15 mouse cellular contexts compared by ENCODE assay signal in genomic region chr8:113656154-113656553, GRCm38 (mm10). TPM values are rescaled to one million over a fixed set of nuclear protein-coding genes. Genes with fewer than 3 reads are reported as not detected.
DNase-seq lines count a peak whose midpoint lies in the region; ATAC-seq and TF ChIP-seq lines count a peak whose summit lies in the region.
"Had no signal": no experiment of that assay in that cellular context is flagged by ENCODE, and none has a peak within 500 bp of the region (broad histone marks: within the 10 kb centered on the region; RNA-seq: fewer than 3 reads in every experiment).

No protein-coding gene starts in this region.

- TF ChIP-seq CTCF in bone marrow macrophage, adult 2 months (IDR thresholded peaks at IDR 0.05; ENCODE audit: low read depth, low read length) = no peak

- no peak for TF ChIP-seq POLR2A in bone marrow macrophage, adult 2 months (IDR thresholded peaks at IDR 0.05; ENCODE audit: borderline replicate concordance, low read depth, low read length)

- ATAC-seq in liver, embryonic 16.5 days (ENCODE audit: low read depth) = peak; percentile 37; the same call in 1 of the 2 replicates
- ATAC-seq in midbrain, embryonic 15.5 days (replicated peaks) = no peak

- 53% methylated on average over 5 of the region's 5 CpGs for WGBS in liver, embryonic 16.5 days (ENCODE audit: insufficient replicate concordance)
- WGBS in midbrain, embryonic 15.5 days = 89% methylated on average over 5 of the region's 5 CpGs

- 0 out of 2 replicates have a peak overlapping the region, but pooled peaks have one; percentile 21 for H3K4me3 ChIP-seq in bone marrow macrophage, adult 2 months (ENCODE audit: insufficient read depth, low read length)
- no peak overlapping the region for H3K4me3 ChIP-seq in liver, embryonic 16.5 days (ENCODE audit: low read depth, low read length)
- no peak overlapping the region for H3K4me3 ChIP-seq in midbrain, embryonic 15.5 days
- H3K4me3 ChIP-seq: limb, embryonic 13.5 days had no signal

- H3K9me3 ChIP-seq in liver, embryonic 16.5 days (replicated peaks; ENCODE audit: control insufficient read depth, low read length) = no peaks in the 10 kb centered on the region
- H3K9me3 ChIP-seq in midbrain, embryonic 15.5 days = no peaks in the 10 kb centered on the region
- H3K9me3 ChIP-seq: limb, embryonic 13.5 days had no signal

- peak overlapping the region; percentile 52 for H3K27ac ChIP-seq in bone marrow macrophage, adult 2 months (ENCODE audit: insufficient read depth, low read depth, low read length)
- no peak overlapping the region for H3K27ac ChIP-seq in liver, embryonic 16.5 days (ENCODE audit: low read length)
- H3K27ac ChIP-seq in midbrain, embryonic 15.5 days = no peak overlapping the region
- H3K27ac ChIP-seq: limb, embryonic 13.5 days; macrophage had no signal

- H3K4me1 ChIP-seq in bone marrow macrophage, adult 2 months (ENCODE audit: control insufficient read depth, insufficient read depth, low read length) = peaks cover 19% of the 10 kb centered on the region
- no peaks in the 10 kb centered on the region for H3K4me1 ChIP-seq in liver, embryonic 16.5 days (ENCODE audit: control insufficient read depth, low read depth, low read length)
- no peaks in the 10 kb centered on the region for H3K4me1 ChIP-seq in midbrain, embryonic 15.5 days
- H3K4me1 ChIP-seq: limb, embryonic 13.5 days had no signal

- H3K9ac ChIP-seq in liver, embryonic 16.5 days (ENCODE audit: low read depth, low read length) = no peak overlapping the region
- H3K9ac ChIP-seq in midbrain, embryonic 15.5 days = no peak overlapping the region
- H3K9ac ChIP-seq: limb, embryonic 13.5 days had no signal

- peak; percentile 25 for DNase-seq in lung, postnatal 36 days
- DNase-seq in lung, postnatal 14 days = no peak
- no peak for DNase-seq in testis, postnatal 10 days (ENCODE audit: low spot score)
- DNase-seq in ovary, postnatal 10 days (ENCODE audit: low spot score) = no peak
- DNase-seq: adrenal gland, postnatal 36 days; cerebellum, adult 11-12 months; heart, postnatal 10 days; kidney, postnatal 4 days; thymus, adult 18-20 months had no signal

- no peaks in the 10 kb centered on the region for H3K36me3 ChIP-seq in liver, embryonic 16.5 days (ENCODE audit: control insufficient read depth, insufficient read depth)
- no peaks in the 10 kb centered on the region for H3K36me3 ChIP-seq in midbrain, embryonic 15.5 days (replicated peaks)
- H3K36me3 ChIP-seq: limb, embryonic 13.5 days had no signal

- no peak overlapping the region for H3K4me2 ChIP-seq in liver, embryonic 16.5 days (ENCODE audit: low read depth, low read length)
- no peak overlapping the region for H3K4me2 ChIP-seq in midbrain, embryonic 15.5 days
- H3K4me2 ChIP-seq: limb, embryonic 13.5 days had no signal

- H3K27me3 ChIP-seq in liver, embryonic 16.5 days (ENCODE audit: control insufficient read depth, insufficient read depth, low read depth, low read length) = no peaks in the 10 kb centered on the region
- H3K27me3 ChIP-seq in midbrain, embryonic 15.5 days (replicated peaks) = no peaks in the 10 kb centered on the region

RNA-seq across cellular contexts. Expression of gene Syce1l, which starts 13.1 kb away (rescaled TPM):
- not detected in 2 replicates for polyA plus RNA-seq in bone marrow macrophage, adult 2 months (2012; ENCODE audit: insufficient read depth, insufficient read length, missing spikeins)
- not detected in 2 replicates for polyA plus RNA-seq in liver, embryonic 16.5 days (2015; fragmentation: Nextera tagmentation; extraction: Ambion mirVana)
- polyA plus RNA-seq in midbrain, embryonic 15.5 days (2015; fragmentation: Nextera tagmentation; extraction: Ambion mirVana) = not detected in 2 replicates
- polyA plus RNA-seq: gonadal fat pad, adult 2 months; limb, embryonic 13.5 days; macrophage had no signal

RNA-seq across cellular contexts. Expression of gene Mon1b, which starts 20.8 kb away (rescaled TPM):
- polyA plus RNA-seq in bone marrow macrophage, adult 2 months (2012; ENCODE audit: insufficient read depth, insufficient read length, missing spikeins) = 14.9 and 15.7 TPM in 2 replicates
- polyA plus RNA-seq in liver, embryonic 16.5 days (2015; fragmentation: Nextera tagmentation; extraction: Ambion mirVana) = 2.7 TPM in 2 replicates
- 12.6 and 13.2 TPM in 2 replicates for polyA plus RNA-seq in midbrain, embryonic 15.5 days (2015; fragmentation: Nextera tagmentation; extraction: Ambion mirVana)
